Mouse (Mus musculus): ENCODE results near the gene Cgref1.

- TF ChIP-seq CTCF (IDR thresholded peaks at IDR 0.05; ENCODE audit: extremely low read depth, insufficient read depth, insufficient read length, insufficient replicate concordance) (no peak), POLR2A (IDR thresholded peaks at IDR 0.05; ENCODE audit: low read depth, low read length) (no peak)
Measured at GRCm38 (mm10) chr5:30918691-30919090, 26.7 kb downstream of the Cgref1 start.

Data from spleen, adult 2 months (tissue).